Mouse (Mus musculus) hindbrain, embryonic 16.5 days (tissue): ENCODE measurements at regions not wholly inside any gene's neighbourhood (a gene's known extent, or its start where the extent isn't known, plus 50 kb on each side); places are given as distances from the start of the nearest gene placed in this dataset.

Source experiments
- ATAC-seq: fragments of 200-750 bp; cut with Nextera tagmentation; 2 replicates; pipeline ENCODE4 v1.8.0; 2017; ENCODE audit warnings: moderate TSS enrichment, moderate library complexity
- H3K27ac ChIP-seq: fragments of 300-500 bp; sonication (generic); 2 replicates; pipeline ENCODE4 v1.5.1; 2014; ENCODE audit warnings: low read depth, mild to moderate bottlenecking, control low read depth, low read length, moderate library complexity
- H3K27me3 ChIP-seq: fragments of 300-500 bp; sonication (generic); replicated peaks from 2 replicates; pipeline ENCODE4 v1.6.1; 2014; ENCODE audit warnings: low read length; ENCODE audit not compliant: control insufficient read depth, insufficient read depth
- H3K36me3 ChIP-seq: fragments of 300-500 bp; sonication (generic); 2 replicates; pipeline ENCODE4 v1.6.1; 2014; ENCODE audit warnings: mild to moderate bottlenecking, low read length, moderate library complexity, mixed read lengths; ENCODE audit not compliant: control insufficient read depth, insufficient read depth
- H3K4me1 ChIP-seq: fragments of 300-500 bp; sonication (generic); 2 replicates; pipeline ENCODE4 v1.6.1; 2014; ENCODE audit warnings: low read depth, low read length; ENCODE audit not compliant: control insufficient read depth, insufficient read depth
- H3K4me2 ChIP-seq: fragments of 300-500 bp; sonication (generic); 2 replicates; pipeline ENCODE4 v1.6.1; 2014; ENCODE audit warnings: mild to moderate bottlenecking, low read length, control low read depth, moderate library complexity
- H3K4me3 ChIP-seq: fragments of 300-500 bp; sonication (generic); 2 replicates; pipeline ENCODE4 v1.5.1; 2014; ENCODE audit warnings: mild to moderate bottlenecking, low read length, control low read depth, moderate library complexity
- H3K9ac ChIP-seq: fragments of 300-500 bp; sonication (generic); 2 replicates; pipeline ENCODE4 v1.6.1; 2014; ENCODE audit warnings: low read depth, mild to moderate bottlenecking, control low read depth, low read length, moderate library complexity
- H3K9me3 ChIP-seq: fragments of 300-500 bp; sonication (generic); 2 replicates; pipeline ENCODE4 v1.6.1; 2014; ENCODE audit warnings: mild to moderate bottlenecking, low read length, moderate library complexity; ENCODE audit not compliant: control insufficient read depth
- WGBS: fragments of 180-500 bp; shearing (Covaris S2); extraction: QIAGEN DNeasy Blood & Tissue Kit; methylation state at CpG from one replicate; pipeline ENCODE4 v1.1.7; 2014; 5-methylcytosine and 5-hydroxymethylcytosine counted together

DNA sequence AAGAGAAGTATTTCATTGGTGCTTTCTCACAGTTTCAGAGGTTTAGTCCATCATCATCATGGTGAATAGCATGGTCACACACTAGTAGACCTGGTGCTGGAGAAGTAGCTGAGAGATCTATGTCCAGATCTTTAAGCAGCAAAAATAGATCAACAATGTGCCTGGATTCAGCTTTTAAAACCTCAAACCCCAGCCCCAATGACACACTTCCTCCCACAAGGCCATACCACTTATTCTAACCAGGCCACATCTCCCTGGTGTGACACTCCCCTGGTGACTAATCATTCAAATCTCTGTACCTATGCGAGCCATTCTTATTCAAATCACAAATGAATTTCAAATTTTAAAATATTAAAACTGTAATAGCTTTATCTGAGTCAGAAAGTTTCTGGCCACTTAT, 434.3 kb upstream of the Pik3r1 start:
- no peak overlapping the region for H3K4me2 ChIP-seq
- H3K27ac ChIP-seq: no peak overlapping the region
- no peaks in the 10 kb centered on the region for H3K27me3 ChIP-seq
- H3K36me3 ChIP-seq: no peaks in the 10 kb centered on the region
- no peaks in the 10 kb centered on the region for H3K4me1 ChIP-seq
- H3K9ac ChIP-seq: no peak overlapping the region
- no peaks in the 10 kb centered on the region for H3K9me3 ChIP-seq
- no peak for ATAC-seq
- H3K4me3 ChIP-seq: no peak overlapping the region
- 92% methylated on average over 1 of the region's 1 CpGs for WGBS

DNA sequence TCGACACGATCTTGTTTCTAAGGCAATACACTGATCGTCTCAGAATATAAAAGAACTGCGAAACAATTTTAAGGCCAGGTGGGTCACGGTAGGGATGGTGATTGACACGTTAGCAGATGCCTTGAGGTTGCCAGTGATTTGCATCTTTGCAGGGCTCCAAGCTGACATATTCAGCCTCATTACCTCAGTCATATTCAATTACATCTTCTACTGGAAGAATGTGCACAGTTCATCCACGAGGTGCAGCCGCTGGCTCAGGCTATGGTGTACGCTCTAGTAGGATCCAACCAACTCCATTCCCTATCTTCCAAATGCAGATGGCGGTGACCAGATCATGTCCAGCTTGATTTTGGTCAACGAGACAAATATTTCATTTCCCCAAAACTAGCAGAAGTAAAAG, 450.5 kb upstream of the Pik3r1 start:
- ATAC-seq: peak; percentile 61; the same call in 1 of the 2 replicates
- 78% methylated on average over 11 of the region's 11 CpGs for WGBS
- no peaks in the 10 kb centered on the region for H3K4me1 ChIP-seq
- H3K9ac ChIP-seq: no peak overlapping the region
- no peaks in the 10 kb centered on the region for H3K9me3 ChIP-seq
- no peak overlapping the region for H3K4me3 ChIP-seq
- H3K36me3 ChIP-seq: no peaks in the 10 kb centered on the region
- H3K27ac ChIP-seq: no peak overlapping the region
- no peaks in the 10 kb centered on the region for H3K27me3 ChIP-seq
- H3K4me2 ChIP-seq: no peak overlapping the region

DNA sequence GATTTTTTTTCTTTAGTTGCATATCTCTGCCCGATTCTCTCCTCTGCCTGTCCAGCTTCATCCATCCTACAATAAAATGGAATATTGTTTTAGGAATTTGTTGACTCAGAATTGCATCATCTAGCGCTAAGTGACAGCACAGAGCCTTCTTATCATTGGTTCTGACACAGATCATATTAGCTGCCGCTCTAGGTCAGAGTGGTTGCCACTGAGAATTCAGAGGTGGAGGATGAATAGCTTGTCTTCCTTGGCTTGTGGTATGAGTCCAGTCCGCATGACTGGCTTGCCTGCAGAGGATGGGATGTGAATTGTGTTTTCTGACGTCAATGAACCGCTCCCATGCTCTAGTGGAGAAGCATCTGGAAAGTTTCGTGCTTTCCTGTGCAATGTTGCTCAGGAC, 462.3 kb upstream of the Cd180 start:
- Histone ChIP-seq H3K36me3 (no peaks in the 10 kb centered on the region), H3K4me2 (no peak overlapping the region), H3K27me3 (no peaks in the 10 kb centered on the region), H3K4me3 (no peak overlapping the region), H3K27ac (no peak overlapping the region), H3K4me1 (no peaks in the 10 kb centered on the region), H3K9me3 (no peaks in the 10 kb centered on the region), H3K9ac (no peak overlapping the region)
- ATAC-seq: no peak
- WGBS: 87% methylated on average over 7 of the region's 7 CpGs

DNA sequence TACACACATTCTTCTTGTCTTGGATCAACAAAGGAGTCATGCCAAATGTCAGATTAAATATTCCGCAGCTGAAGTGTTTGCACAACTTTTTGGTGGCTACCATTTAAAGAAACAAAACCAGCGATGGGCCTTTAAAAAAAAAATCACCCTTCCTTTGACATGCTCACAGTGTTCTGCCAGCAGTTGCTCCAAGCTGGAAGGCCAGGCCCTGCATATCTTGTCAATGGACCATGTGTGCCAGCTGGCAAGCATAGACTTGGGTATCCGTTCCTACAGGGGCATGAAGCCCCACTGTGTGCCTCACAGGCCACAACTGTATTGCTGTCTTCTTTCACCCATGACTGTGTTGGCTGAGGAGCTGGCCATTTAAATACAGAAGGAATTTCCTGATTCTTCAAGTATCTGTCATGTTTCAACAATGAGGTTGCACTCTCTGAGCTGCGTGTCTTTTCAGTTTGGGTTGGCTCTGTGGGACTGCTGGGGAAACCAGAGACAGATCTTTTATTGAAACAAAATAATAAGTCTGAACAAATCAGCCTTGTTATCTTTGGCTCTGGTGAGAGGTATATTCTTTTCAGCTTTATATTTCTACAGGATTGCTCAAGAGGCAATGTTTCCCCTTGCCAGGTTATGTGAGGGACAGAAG, 460.9 kb upstream of the Cd180 start:
- no peaks in the 10 kb centered on the region for H3K4me1 ChIP-seq
- WGBS: 61% methylated on average over 4 of the region's 4 CpGs

DNA sequence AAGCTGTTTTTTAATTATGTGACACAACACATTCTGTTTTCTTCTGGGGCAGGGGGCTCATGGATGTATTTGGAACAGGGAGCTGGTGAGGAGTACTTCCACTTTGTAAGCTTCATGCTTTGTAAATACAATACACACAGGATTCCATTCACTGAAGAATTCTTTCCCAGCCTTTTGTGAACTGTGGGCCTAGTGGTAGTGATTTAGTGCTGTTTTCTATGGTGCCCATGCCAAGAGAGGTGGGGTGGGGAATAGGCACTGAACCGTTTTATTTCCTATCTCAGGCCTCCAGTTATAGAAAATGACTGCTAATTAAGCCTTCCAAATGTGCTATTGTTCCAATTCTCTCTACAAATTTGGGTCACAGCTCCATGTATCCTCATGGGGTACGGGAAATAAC, 442.5 kb upstream of the Cd180 start:
- H3K4me1 ChIP-seq: no peaks in the 10 kb centered on the region
- no peak overlapping the region for H3K4me3 ChIP-seq
- no peak for ATAC-seq
- H3K27me3 ChIP-seq: no peaks in the 10 kb centered on the region
- H3K4me2 ChIP-seq: no peak overlapping the region
- H3K9ac ChIP-seq: no peak overlapping the region
- no peaks in the 10 kb centered on the region for H3K36me3 ChIP-seq
- 53% methylated on average over 2 of the region's 2 CpGs for WGBS
- H3K9me3 ChIP-seq: no peaks in the 10 kb centered on the region
- no peak overlapping the region for H3K27ac ChIP-seq

More for the DNA sequence above, 460.9 kb upstream of the Cd180 start:
- no peak overlapping the region for H3K4me2 ChIP-seq
- peak; percentile 80 for ATAC-seq
- no peaks in the 10 kb centered on the region for H3K9me3 ChIP-seq
- H3K27ac ChIP-seq: no peak overlapping the region
- no peaks in the 10 kb centered on the region for H3K36me3 ChIP-seq
- H3K27me3 ChIP-seq: no peaks in the 10 kb centered on the region
- no peak overlapping the region for H3K4me3 ChIP-seq
- H3K9ac ChIP-seq: no peak overlapping the region

DNA sequence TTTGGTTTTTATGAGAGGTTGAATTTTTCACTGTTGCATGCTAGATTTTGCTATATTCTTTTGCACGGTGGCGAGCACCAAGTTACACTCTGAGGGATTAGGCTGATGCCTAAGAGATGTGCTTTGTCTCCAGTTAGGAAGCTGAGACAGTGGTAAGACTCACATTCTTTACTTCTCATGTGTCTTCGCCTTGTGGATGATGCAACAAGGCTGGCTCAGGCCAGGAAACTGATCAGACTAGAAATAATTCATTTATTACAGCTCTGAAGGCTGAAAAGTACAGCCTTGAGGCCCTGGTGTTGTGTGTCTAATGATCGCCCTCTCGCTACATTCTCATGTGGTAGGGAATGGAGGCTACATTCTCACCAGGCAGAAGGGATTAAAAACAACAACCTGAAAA, 441.6 kb upstream of the Cd180 start:
- H3K4me1 ChIP-seq: no peaks in the 10 kb centered on the region
- H3K4me2 ChIP-seq: no peak overlapping the region
- H3K36me3 ChIP-seq: no peaks in the 10 kb centered on the region
- H3K9ac ChIP-seq: no peak overlapping the region
- no peaks in the 10 kb centered on the region for H3K9me3 ChIP-seq
- ATAC-seq: no peak
- H3K27me3 ChIP-seq: no peaks in the 10 kb centered on the region
- 92% methylated on average over 5 of the region's 5 CpGs for WGBS
- no peak overlapping the region for H3K4me3 ChIP-seq
- no peak overlapping the region for H3K27ac ChIP-seq

DNA sequence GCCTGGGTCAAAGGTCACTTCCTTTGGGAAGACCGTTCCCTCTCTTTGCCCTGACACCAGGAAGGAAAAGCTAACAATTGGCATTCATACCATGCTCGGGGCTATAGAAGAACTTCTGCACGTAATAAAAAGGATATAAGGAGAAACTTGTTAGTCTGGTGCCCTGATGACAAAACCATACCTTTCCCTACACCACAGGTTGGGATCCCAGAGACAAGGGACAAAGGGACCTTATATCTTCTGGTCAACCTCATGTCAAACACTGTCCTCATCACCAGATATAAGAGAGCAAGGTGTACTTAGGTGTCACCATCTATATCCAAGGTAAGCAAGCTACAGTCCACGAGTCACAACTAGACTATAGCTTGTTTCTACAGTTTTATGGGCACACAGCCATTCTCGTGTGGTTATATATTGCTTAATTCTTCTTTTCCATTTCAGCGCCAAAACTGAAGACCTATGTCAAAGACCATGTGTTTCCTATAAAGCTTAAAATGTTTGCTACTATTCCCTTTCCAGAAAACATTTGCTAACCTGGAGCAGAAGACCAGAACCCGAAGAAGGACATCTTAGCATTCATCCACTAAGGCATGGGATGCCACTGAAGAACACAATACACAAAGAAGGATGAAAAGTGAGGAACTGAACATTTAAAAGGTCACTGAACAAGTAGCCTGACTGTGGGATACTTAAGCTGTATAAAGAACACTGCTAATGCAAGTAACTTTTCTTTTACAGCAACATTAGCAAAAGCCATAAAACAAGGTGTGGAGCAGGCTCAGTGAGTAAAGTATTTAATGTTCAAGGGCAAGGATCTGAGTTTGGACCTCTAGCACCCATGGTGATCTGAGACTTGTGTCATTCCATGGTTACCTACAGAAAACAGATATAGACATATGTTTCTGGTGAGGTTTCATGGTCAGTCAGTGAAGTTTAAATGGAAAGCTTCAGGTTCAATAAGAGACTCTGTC, 437.7 kb upstream of the Cd180 start:
- Histone ChIP-seq H3K4me1 (no peaks in the 10 kb centered on the region), H3K9me3 (no peaks in the 10 kb centered on the region), H3K4me3 (no peak overlapping the region), H3K27ac (no peak overlapping the region), H3K27me3 (no peaks in the 10 kb centered on the region), H3K9ac (no peak overlapping the region), H3K36me3 (no peaks in the 10 kb centered on the region), H3K4me2 (no peak overlapping the region)
- ATAC-seq: no peak
- 81% methylated on average over 7 of the region's 7 CpGs for WGBS

DNA sequence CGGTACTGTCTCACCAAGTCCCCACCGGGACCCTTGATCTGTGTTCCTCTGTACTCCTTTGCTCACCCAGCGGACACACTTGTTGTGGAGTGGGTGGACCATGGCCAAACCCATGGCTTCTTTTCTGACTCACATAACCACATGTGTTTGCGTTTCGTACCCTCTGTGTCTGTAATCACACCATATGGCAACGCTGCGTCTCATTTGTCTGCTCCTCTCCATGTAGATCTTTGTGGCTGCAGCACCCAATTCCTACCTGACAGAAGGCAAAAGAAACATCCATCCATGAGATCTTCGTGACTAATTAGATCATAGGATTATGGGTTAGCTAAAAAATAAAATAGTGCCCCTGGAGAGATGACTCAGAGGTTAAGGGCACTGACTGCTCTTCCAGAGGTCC, 435.2 kb upstream of the Cd180 start:
- 81% methylated on average over 8 of the region's 8 CpGs for WGBS
- H3K36me3 ChIP-seq: no peaks in the 10 kb centered on the region
- no peak overlapping the region for H3K4me3 ChIP-seq
- H3K27ac ChIP-seq: no peak overlapping the region
- H3K9me3 ChIP-seq: no peaks in the 10 kb centered on the region
- ATAC-seq: peak; percentile 40; the same call in 1 of the 2 replicates
- H3K4me1 ChIP-seq: no peaks in the 10 kb centered on the region
- H3K27me3 ChIP-seq: no peaks in the 10 kb centered on the region
- no peak overlapping the region for H3K9ac ChIP-seq
- no peak overlapping the region for H3K4me2 ChIP-seq

DNA sequence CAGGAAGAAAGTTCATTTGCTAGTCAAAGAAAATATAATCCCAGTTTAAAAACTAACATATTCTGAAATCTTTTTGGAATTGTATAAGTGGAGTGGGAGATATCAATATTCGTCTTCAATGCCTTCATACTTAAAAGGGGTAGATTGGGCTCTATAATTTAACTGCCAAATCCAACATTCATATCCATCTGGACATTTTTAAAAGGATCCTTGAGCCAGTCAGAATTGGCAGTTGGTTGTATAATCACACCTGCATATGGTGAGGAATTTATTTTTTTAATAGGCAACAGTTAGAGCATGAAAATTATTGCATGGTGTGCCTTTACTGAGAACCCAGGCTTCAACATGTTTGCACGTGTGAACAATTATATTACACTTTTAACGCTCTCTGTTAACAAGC, 419.5 kb upstream of the Cd180 start:
- no peaks in the 10 kb centered on the region for H3K27me3 ChIP-seq
- H3K9me3 ChIP-seq: no peaks in the 10 kb centered on the region
- H3K4me1 ChIP-seq: no peaks in the 10 kb centered on the region
- ATAC-seq: no peak
- WGBS: 76% methylated on average over 3 of the region's 3 CpGs
- H3K4me2 ChIP-seq: no peak overlapping the region
- H3K4me3 ChIP-seq: no peak overlapping the region
- H3K27ac ChIP-seq: no peak overlapping the region
- no peak overlapping the region for H3K9ac ChIP-seq
- H3K36me3 ChIP-seq: no peaks in the 10 kb centered on the region
